Mouse (Mus musculus): ENCODE measurements around the gene Eif2b5. TPM values are rescaled to one million over a fixed set of nuclear protein-coding genes. Genes with fewer than 3 reads are reported as not detected.

The Eif2b5 gene
- total RNA-seq, 2 experiments from 2014 or later: 48.9 to 50.4 TPM

GRCm38 (mm10) chr16:20530941-20531340, 32.3 kb downstream of the Eif2b5 start:
- DNase-seq (ENCODE audit: low spot score in 2 of 2): no peak
- no peak overlapping the region for H3K27ac ChIP-seq
- no peak for TF ChIP-seq CTCF (conservative IDR thresholded peaks at IDR 0.05)
- H3K4me3 ChIP-seq: no peak overlapping the region

GRCm38 (mm10) chr16:20534617-20535295, 36.1 kb downstream of the Eif2b5 start:
- no peak for TF ChIP-seq CTCF (conservative IDR thresholded peaks at IDR 0.05)
- H3K27ac ChIP-seq: peak overlapping the region; percentile 44; the same call in 1 of the 2 replicates
- no peak for DNase-seq (ENCODE audit: low spot score in 2 of 2)
- peak overlapping the region; percentile 37 for H3K4me3 ChIP-seq

- Histone ChIP-seq H3K27ac (peak within 1 kb of the TSS; percentile 98), H3K4me3 (peak within 1 kb of the TSS; percentile 98)
- DNase-seq (ENCODE audit: low spot score in 2 of 2): peak; percentile 93 to 99
- peak; percentile 15; the same call in 1 of the 2 replicates for TF ChIP-seq CTCF (conservative IDR thresholded peaks at IDR 0.05)
Measured at GRCm38 (mm10) chr16:20535296-20536080, 36.9 kb downstream of the Eif2b5 start, which contains the start of gene Ap2m1. Gene Ap2m1, plus strand, starts transcription at chr16:20535478.

GRCm38 (mm10) chr16:20536081-20536665, 37.6 kb downstream of the Eif2b5 start:
- Histone ChIP-seq H3K4me3 (peak overlapping the region; percentile 98), H3K27ac (peak overlapping the region; percentile 98)
- DNase-seq (ENCODE audit: low spot score in 2 of 2): no peak
- TF ChIP-seq CTCF (conservative IDR thresholded peaks at IDR 0.05): no peak

- Histone ChIP-seq H3K27ac (peak overlapping the region; percentile 98), H3K4me3 (peak overlapping the region; percentile 98)
- DNase-seq (ENCODE audit: low spot score in 2 of 2): no peak
- TF ChIP-seq CTCF (conservative IDR thresholded peaks at IDR 0.05): peak; percentile 21; the same call in 1 of the 2 replicates
Measured at GRCm38 (mm10) chr16:20537071-20537471, 38.5 kb downstream of the Eif2b5 start.

- no peak for TF ChIP-seq CTCF (conservative IDR thresholded peaks at IDR 0.05)
- no peak for DNase-seq (ENCODE audit: low spot score in 2 of 2)
- Histone ChIP-seq H3K27ac (peak overlapping the region; percentile 98; the same call in 1 of the 2 replicates), H3K4me3 (peak overlapping the region; percentile 98)
Measured at GRCm38 (mm10) chr16:20537601-20538320, 39.1 kb downstream of the Eif2b5 start.

GRCm38 (mm10) chr16:20539649-20540048, 41.0 kb downstream of the Eif2b5 start:
- DNase-seq (ENCODE audit: low spot score in 2 of 2): no peak
- no peak for TF ChIP-seq CTCF (conservative IDR thresholded peaks at IDR 0.05)
- Histone ChIP-seq H3K4me3 (no peak overlapping the region), H3K27ac (no peak overlapping the region)

GRCm38 (mm10) chr16:20540438-20540837, 41.8 kb downstream of the Eif2b5 start:
- no peak for TF ChIP-seq CTCF (conservative IDR thresholded peaks at IDR 0.05)
- H3K27ac ChIP-seq: no peak overlapping the region
- DNase-seq (ENCODE audit: low spot score in 2 of 2): no peak
- no peak overlapping the region for H3K4me3 ChIP-seq

- DNase-seq (ENCODE audit: low spot score in 2 of 2): no peak
- H3K27ac ChIP-seq: no peak overlapping the region
- no peak overlapping the region for H3K4me3 ChIP-seq
- TF ChIP-seq CTCF (conservative IDR thresholded peaks at IDR 0.05): no peak
Measured at GRCm38 (mm10) chr16:20545696-20546095, 47.1 kb downstream of the Eif2b5 start.

GRCm38 (mm10) chr16:20547423-20547822, 48.8 kb downstream of the Eif2b5 start:
- DNase-seq (ENCODE audit: low spot score in 2 of 2): no peak
- Histone ChIP-seq H3K27ac (peak overlapping the region; percentile 90; the same call in 1 of the 2 replicates), H3K4me3 (no peak overlapping the region; the same call in 1 of the 2 replicates)
- TF ChIP-seq CTCF (conservative IDR thresholded peaks at IDR 0.05): no peak

GRCm38 (mm10) chr16:20548096-20548948, 49.7 kb downstream of the Eif2b5 start, which contains the start of gene Abcf3:
Gene Abcf3, plus strand, starts transcription at chr16:20548577.
- peak within 1 kb of the TSS; percentile 90 for H3K27ac ChIP-seq
- peak within 1 kb of the TSS; percentile 73 for H3K4me3 ChIP-seq
- TF ChIP-seq CTCF (conservative IDR thresholded peaks at IDR 0.05): no peak
- peak; percentile 98 to 99 for DNase-seq (ENCODE audit: low spot score in 2 of 2)
